Mouse (Mus musculus): ENCODE results near the gene Wdr19.

Wdr19 gene

DNA sequence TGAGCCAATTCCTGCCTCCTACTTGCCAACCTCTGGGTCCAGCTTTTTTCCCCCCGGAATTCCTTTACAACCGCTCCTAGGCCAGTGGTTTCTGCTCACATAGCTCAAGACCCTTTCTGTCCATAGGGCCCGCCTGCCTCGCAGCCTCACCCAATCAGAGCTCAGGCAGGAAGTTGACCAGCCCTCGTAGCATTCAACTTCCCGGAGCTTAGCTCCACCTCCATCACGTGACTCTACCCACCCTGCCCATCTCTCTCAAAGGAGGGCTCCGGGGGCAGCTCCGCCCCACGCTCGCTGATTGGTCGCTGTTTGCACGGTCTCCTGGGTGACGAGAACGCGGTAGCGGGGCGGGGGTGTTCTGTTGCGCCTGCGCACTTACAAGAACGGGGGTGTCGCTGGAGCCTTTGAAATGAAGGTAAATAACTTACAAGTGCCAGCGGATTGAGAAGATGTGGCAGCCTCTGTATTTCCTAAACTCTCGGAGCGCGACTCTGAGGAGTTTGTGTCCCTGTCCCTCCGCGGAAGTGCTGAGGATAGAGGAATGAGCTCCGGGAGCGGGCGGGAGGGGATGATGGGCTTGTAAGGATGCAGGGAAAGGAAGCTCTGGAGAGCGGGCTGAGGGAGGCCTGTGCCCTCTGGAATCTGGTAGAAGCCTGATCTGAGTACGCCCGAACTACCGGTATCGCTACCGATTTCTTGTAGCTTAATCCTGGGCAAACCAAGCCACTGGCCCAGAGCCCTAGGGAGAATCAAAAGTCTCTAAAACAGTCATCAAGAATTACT is at the start of gene Wdr19:
Gene Wdr19 (plus strand): TSS at position 351 of the 783 bp plus-strand sequence.
- DNase-seq, result peak; percentile 98 to 100

GRCm38 (mm10) chr5:65149706-65150105 is 49.8 kb upstream of the Wdr19 start:
- peak in 1 of 2 experiments; percentile 34 for DNase-seq

DNA sequence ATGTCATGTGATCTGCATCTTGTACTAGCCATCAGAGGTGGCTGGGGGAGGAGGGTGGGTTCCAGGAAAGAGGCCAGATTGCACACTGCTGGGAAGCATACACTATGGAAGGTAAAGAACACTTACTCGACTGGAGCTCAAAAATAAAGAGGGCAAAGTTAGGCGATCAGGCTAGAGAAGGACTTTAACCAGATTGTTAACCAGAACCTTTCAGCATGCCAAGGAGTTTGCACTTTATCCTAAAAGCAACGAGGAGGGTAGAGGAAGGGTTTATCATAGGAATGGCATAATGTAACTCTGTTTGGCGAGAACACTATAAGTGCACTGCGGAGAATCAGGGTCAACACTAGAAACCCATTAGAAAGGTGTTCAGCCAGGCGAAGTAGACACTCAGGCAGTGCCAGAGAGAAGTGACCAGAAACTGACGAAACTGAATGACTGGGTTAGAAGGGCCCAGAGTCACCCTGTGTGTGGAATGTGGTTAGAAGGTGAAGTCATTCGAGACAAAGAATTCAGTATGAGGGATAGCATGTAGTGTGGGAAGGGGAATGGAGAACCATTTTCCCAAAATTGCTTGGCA is 49.0 kb upstream of the Wdr19 start:
- DNase-seq, result peak in 1 of 2 experiments; percentile 41

- DNase-seq, result no peak
These were observed 48.2 kb upstream of the Wdr19 start for GRCm38 (mm10) chr5:65151276-65151675.

GRCm38 (mm10) chr5:65151767-65152166 is 47.7 kb upstream of the Wdr19 start:
- no peak for DNase-seq

DNA sequence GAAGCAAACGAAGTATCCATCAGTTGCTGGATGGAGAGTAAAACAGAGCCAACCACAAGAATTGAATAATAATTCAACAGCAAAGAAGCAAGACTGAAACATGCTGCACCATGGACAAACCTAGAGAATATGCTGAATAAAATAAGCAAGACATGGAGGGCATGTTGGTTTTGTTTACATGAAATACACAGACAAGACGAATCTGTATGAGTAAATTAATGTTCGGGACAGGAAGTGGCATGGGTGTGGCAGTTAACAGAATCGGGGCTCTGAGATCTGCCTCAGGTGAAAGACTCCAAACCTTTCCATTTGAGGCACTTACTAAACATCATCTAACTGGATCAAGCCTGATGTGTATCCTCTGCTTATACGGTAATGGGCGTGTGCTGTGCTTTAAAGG is 45.2 kb upstream of the Wdr19 start:
- DNase-seq, result no peak

DNA sequence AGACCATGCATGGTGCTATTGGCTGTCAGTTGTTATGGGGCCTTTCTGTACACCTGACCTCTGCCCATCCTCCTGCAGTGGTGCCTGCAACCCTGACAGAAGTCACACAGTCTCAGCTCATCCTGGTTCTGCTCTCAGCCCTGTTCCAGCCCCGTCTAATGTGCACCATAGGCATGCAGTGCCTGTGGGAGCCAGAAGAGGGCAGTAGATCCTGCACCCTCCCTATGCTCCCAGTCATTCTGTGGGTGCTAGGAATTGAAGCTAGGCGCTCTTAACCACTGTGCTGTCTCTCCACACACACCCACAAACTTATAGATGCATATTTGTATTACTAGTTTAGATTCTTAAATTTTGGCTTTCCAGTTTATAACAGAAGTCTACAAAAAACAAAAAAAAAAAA is 42.6 kb upstream of the Wdr19 start:
- peak; percentile 32 to 63 for DNase-seq

DNA sequence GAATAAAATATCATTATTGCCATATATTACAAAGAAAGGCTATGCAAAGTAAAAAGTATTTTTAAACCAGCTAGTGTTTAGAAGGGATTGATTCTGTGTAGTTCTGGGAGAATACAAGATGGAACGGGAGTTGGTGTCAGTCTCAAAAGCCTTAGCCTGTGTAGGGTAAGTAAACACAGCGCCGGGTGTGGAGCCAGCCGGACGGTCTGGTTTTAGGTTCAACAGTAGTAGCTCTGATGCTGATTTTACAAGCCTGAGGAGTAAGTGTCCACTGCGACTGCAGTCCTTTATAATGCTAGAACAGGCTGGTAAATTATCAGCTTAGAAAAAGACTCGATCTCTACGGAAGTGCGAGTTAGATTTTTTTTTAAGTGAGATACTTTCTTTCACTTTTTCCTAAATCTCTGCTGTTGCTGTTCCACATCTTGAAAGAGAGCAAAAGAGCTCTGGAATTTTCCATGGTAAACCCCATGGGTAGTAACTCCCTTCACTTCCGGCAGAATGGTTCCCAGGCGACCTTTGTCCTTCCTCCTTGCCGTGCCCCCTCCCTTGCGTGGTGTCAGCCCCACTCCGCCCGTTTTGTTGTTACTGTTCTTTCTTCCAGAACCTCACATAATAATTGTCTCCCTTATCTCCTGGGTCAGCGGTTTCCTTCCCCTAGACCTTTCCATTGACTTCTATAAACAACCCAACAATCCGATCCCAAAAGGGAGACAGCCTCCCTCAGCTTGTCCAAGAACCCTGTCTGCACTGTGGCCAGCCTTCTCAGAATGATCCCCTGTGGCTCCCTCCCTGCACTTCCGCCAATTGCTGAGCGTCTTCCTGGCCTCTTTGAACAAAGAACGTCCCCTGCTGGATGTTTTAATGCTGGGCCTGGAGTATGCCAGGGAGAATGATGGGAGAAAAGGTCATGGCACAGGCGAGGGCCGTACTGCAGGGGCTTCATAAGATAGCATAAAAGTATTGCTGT is 41.8 kb upstream of the Wdr19 start:
- DNase-seq, result peak; percentile 86 to 89

GRCm38 (mm10) chr5:65158696-65159305 is 40.7 kb upstream of the Wdr19 start:
- DNase-seq, result no peak

GRCm38 (mm10) chr5:65163001-65163400 is 36.5 kb upstream of the Wdr19 start:
- no peak for DNase-seq

DNA sequence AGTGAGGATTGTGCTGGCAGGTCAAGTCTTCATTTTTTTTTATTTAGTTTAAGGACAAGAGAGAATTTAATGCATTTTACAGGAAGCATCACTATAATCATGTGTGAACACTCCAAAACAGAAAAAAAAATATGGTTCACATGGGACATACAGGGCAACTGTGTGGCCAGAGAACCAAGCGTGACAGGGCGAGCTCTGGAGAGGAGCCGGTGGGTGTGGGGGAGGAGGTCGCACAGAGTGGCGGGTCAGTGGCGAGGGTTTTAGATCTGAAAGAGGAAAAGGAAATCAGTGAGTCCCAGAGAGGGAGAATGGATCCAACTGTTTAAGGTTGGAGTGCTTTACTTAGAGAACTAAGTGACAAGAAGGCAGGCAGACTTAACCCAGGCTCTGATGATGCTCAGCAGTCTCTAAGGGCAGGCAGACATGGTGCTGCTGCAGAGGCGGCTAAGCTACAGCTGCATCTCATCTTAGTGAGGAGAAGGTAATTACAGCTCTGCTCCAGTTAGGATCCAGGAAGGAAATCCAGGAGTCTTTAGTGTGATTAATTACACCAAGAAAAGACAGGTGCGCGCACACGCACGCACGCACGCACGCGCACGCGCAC is 35.9 kb upstream of the Wdr19 start:
- no peak for DNase-seq

- DNase-seq, result no peak
These were observed 29.3 kb upstream of the Wdr19 start for GRCm38 (mm10) chr5:65170206-65170605.

GRCm38 (mm10) chr5:65175035-65175917 is 24.2 kb upstream of the Wdr19 start:
- peak; percentile 27 to 46 for DNase-seq

DNA sequence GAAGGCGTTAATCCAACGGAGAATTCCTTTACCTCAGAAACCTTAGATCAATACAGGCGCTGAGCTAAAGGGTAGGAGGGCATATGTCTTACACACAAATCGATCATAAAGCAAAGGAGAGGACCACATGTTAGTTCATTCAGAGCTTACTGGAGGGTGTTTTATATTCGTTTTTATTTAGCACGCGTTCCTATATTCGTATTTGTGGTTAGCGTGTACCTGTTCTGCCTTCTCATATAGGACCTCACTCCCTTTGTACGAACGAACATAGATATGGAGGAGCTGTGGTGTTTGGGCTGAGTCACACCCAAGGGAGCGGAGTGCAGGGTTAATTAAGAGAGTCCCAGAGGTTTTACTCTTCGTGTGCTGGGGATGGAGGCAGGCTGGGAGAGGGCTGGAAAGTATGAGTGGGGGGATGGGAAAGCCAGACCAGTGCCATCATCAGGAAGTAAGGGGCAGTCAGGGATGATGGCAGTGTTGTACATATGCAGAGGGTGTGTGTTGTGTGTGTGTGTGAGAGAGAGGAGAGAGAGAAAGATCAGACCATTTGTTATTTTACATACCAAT is 23.5 kb upstream of the Wdr19 start:
- DNase-seq, result no peak

DNA sequence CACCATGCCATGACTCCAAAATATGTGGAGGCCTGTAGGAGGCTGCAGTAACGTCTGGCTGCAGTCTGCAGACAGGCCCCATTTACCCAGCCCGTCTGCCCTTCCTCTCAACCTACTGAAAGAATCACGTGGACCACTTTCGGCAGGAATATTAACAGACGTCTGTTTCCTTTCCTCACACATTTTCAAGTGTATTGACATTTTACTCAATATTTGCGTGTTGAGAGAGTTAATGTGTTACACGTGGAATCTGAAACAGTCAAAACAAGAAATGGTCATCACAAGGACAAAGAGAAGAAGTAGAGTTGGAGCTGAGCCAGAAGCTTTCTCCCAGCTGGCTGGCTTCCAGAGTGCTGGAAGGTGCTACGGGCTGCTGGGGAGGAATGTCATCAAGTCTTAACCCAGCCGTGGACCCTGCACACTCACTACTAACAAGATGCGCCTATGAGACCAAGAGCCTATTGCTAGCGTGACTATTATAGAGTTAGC is 22.4 kb upstream of the Wdr19 start:
- peak; percentile 75 to 78 for DNase-seq

- DNase-seq, result no peak
These were observed 21.0 kb upstream of the Wdr19 start for GRCm38 (mm10) chr5:65178477-65178876.

DNA sequence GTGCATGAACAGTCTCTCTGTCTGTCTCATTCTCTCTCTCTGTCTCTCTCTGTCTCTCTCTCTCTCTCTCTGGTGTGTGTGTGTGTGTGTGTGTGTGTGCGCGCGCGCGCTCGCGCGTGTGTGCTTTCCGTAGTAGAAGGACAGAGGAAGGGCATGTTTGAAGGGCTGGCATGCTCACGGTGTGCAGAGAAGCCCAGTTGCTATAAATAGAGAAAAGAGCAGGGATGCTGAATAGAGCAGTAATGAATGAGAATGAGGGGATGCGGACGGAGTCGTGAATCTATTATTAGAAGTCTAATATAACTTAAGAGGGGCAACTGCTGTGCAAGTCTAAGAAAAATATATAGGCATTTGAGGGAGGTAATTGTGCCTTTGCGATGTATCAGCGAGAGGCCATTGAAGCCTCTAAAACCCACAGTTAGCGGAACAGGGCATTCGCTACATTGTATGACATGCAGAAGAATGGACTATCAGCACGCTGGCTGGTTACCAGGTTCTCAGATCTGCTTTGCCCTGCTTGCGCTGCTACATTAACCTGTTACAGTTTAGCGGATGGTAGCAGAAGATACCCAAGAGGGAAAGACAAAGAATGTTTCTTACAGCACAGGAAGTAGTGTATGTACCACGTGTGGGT is 18.2 kb upstream of the Wdr19 start:
- DNase-seq, result no peak

DNA sequence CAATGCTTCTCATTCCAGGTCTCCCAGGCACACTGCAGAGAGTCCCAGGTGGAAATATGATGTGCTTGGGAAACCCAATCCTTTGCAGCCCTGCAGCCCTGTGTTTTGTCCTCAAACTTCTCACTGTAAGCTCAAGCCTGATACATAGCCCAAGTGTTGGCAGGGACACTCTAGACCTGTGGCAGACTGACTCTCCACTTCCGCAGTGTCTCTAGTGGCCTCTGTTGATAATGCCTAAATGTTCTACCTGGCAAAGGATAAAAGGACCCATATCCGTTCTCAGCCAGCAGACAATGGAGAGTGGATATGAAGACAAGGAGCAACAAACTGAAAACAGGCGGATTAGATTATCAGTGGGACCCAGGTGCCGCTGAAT is 17.7 kb upstream of the Wdr19 start:
- no peak for DNase-seq

- no peak for DNase-seq
These were observed 17.2 kb upstream of the Wdr19 start for GRCm38 (mm10) chr5:65182268-65182667.

DNA sequence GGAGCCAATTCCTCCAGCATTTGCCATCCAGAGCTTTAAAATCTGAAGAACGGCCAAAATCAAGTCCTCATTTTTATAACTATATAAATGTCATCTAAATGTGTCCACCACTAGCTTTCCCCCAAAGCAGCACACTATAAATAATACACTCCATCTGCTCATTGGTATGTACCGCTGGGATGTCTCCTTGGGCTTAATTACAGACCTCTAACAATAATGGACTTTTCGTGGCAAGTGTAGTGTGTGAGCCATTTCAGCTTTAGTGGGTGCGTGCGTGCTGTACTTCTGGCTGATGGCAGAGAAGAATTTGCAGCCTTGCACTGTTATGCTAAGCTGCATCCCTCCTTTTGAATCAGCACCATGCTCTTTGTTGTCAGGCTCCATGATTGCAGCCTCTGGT is 7.9 kb upstream of the Wdr19 start:
- DNase-seq, result no peak

All from kidney, postnatal 36 days (tissue).